In genomic region chr12:103188223-103188622, GRCm38 (mm10) we compare ENCODE assay signal across 23 mouse cellular contexts. TPM values are rescaled to one million over a fixed set of nuclear protein-coding genes. Genes with fewer than 3 reads are reported as not detected.
DNase-seq lines count a peak whose midpoint lies in the region; ATAC-seq and TF ChIP-seq lines count a peak whose summit lies in the region.
"Had no signal": no experiment of that assay in that cellular context is flagged by ENCODE, and none has a peak within 500 bp of the region (broad histone marks: within the 10 kb centered on the region; RNA-seq: fewer than 3 reads in every experiment).

No protein-coding gene starts in this region.

- no peak overlapping the region for H3K4me2 ChIP-seq in heart, embryonic 11.5 days
- H3K4me2 ChIP-seq in heart, embryonic 13.5 days = peak overlapping the region; percentile 32
- H3K4me2 ChIP-seq in heart, postnatal 0 days (ENCODE audit: low read depth, low read length) = no peak overlapping the region
- H3K4me2 ChIP-seq: embryonic facial prominence, embryonic 15.5 days; forebrain, embryonic 15.5 days; hindbrain, embryonic 13.5 days had no signal

- WGBS in heart, embryonic 11.5 days (ENCODE audit: insufficient replicate concordance) = 48% methylated on average over 8 of the region's 8 CpGs
- 28% methylated on average over 8 of the region's 8 CpGs for WGBS in heart, embryonic 13.5 days
- WGBS in heart, postnatal 0 days = 32% methylated on average over 8 of the region's 8 CpGs

- no peak overlapping the region for H3K9ac ChIP-seq in heart, embryonic 11.5 days (ENCODE audit: low read depth, low read length)
- no peak overlapping the region for H3K9ac ChIP-seq in heart, embryonic 13.5 days
- H3K9ac ChIP-seq in heart, postnatal 0 days (replicated peaks; ENCODE audit: low read depth, low read length) = no peak overlapping the region
- H3K9ac ChIP-seq: embryonic facial prominence, embryonic 15.5 days; forebrain, embryonic 15.5 days; hindbrain, embryonic 13.5 days had no signal

- intact Hi-C loops in heart, postnatal 14 days (cut with DNase I) = no loop called here

- ATAC-seq in heart, embryonic 11.5 days (replicated peaks; ENCODE audit: insufficient number of reproducible peaks, low FRiP score, low TSS enrichment) = peak; percentile 62; the same call in 1 of the 2 replicates
- ATAC-seq in heart, embryonic 13.5 days (ENCODE audit: extremely low read depth, insufficient number of reproducible peaks, low FRiP score, low TSS enrichment) = peak; percentile 45; the same call in 1 of the 2 replicates
- ATAC-seq in heart, postnatal 0 days (ENCODE audit: insufficient read depth, low read depth) = peak; percentile 88
- ATAC-seq: forebrain, embryonic 15.5 days; hindbrain, postnatal 0 days had no signal

- no peak for DNase-seq in heart, postnatal 14 days
- peak; percentile 8 for DNase-seq in brain, embryonic 14.5 days (ENCODE audit: low read depth)
- peak; percentile 62 for DNase-seq in heart, postnatal 0 days (ENCODE audit: low spot score)
- no peak for DNase-seq in right cerebral cortex, postnatal 25 days
- no peak for DNase-seq in liver
- DNase-seq: adrenal gland, adult 2 months; adrenal gland, postnatal 25 days; cerebellum, adult 2 months; cerebellum, postnatal 14 days; embryo, embryonic 11 days; gastrocnemius, postnatal 36 days; kidney, adult 11 months; kidney, adult 9 months had no signal

- TF ChIP-seq POLR2A in brain, embryonic 14.5 days (IDR thresholded peaks at IDR 0.05; ENCODE audit: borderline replicate concordance, extremely low read depth, insufficient read depth, insufficient read length, poor library complexity, severe bottlenecking) = no peak

- no peaks in the 10 kb centered on the region for H3K9me3 ChIP-seq in heart, embryonic 11.5 days (replicated peaks; ENCODE audit: control insufficient read depth, low read length)
- no peaks in the 10 kb centered on the region for H3K9me3 ChIP-seq in heart, embryonic 13.5 days
- no peaks in the 10 kb centered on the region for H3K9me3 ChIP-seq in heart, postnatal 0 days (replicated peaks; ENCODE audit: control insufficient read depth, low read length)
- H3K9me3 ChIP-seq: embryonic facial prominence, embryonic 15.5 days; forebrain, embryonic 10.5 days; forebrain, embryonic 15.5 days; hindbrain, embryonic 13.5 days had no signal

- TF ChIP-seq EP300 in heart, postnatal 0 days (IDR thresholded peaks at IDR 0.05; ENCODE audit: low read depth) = no peak

- peaks cover 10% of the 10 kb centered on the region for H3K4me1 ChIP-seq in heart, embryonic 11.5 days (ENCODE audit: control insufficient read depth, insufficient read depth, low read length)
- peaks cover 32% of the 10 kb centered on the region for H3K4me1 ChIP-seq in heart, embryonic 13.5 days
- H3K4me1 ChIP-seq in heart, postnatal 0 days (ENCODE audit: control insufficient read depth, insufficient read depth) = peaks cover 11% of the 10 kb centered on the region; the same call in 1 of the 2 replicates
- H3K4me1 ChIP-seq: embryonic facial prominence, embryonic 15.5 days; forebrain, embryonic 15.5 days had no signal

- H3K36me3 ChIP-seq in heart, embryonic 11.5 days (ENCODE audit: control insufficient read depth, insufficient read depth, low read length) = no peaks in the 10 kb centered on the region
- H3K36me3 ChIP-seq in heart, embryonic 13.5 days = no peaks in the 10 kb centered on the region
- no peaks in the 10 kb centered on the region for H3K36me3 ChIP-seq in heart, postnatal 0 days (replicated peaks; ENCODE audit: control insufficient read depth, insufficient read depth, low read length)
- H3K36me3 ChIP-seq: embryonic facial prominence, embryonic 15.5 days; forebrain, embryonic 10.5 days had no signal

- 0 out of 2 replicates have a peak, but pooled peaks cover 3% of the 10 kb centered on the region for H3K27me3 ChIP-seq in heart, embryonic 11.5 days (ENCODE audit: control insufficient read depth, insufficient read depth, low read length)
- peaks cover 4% of the 10 kb centered on the region for H3K27me3 ChIP-seq in heart, embryonic 13.5 days (replicated peaks)
- 0 out of 2 replicates have a peak, but pooled peaks cover 7% of the 10 kb centered on the region for H3K27me3 ChIP-seq in heart, postnatal 0 days (ENCODE audit: control insufficient read depth, insufficient read depth, low read length)
- H3K27me3 ChIP-seq: embryonic facial prominence, embryonic 15.5 days; forebrain, embryonic 15.5 days; hindbrain, embryonic 13.5 days had no signal

- no peak overlapping the region for H3K4me3 ChIP-seq in heart, embryonic 11.5 days (ENCODE audit: low read depth, low read length)
- H3K4me3 ChIP-seq in heart, embryonic 13.5 days = no peak overlapping the region
- H3K4me3 ChIP-seq in heart, postnatal 0 days (ENCODE audit: low read depth, low read length) = no peak overlapping the region
- H3K4me3 ChIP-seq: embryonic facial prominence, embryonic 15.5 days; erythroblast, embryonic 14.5 days; forebrain, embryonic 10.5 days; forebrain, embryonic 15.5 days; hindbrain, embryonic 13.5 days had no signal

- H3K27ac ChIP-seq in heart, embryonic 11.5 days (ENCODE audit: low read depth, low read length) = no peak overlapping the region
- H3K27ac ChIP-seq in heart, embryonic 13.5 days (replicated peaks) = peak overlapping the region; percentile 57
- H3K27ac ChIP-seq in heart, postnatal 0 days (ENCODE audit: low read depth) = no peak overlapping the region
- H3K27ac ChIP-seq: embryonic facial prominence, embryonic 15.5 days; forebrain, embryonic 10.5 days; forebrain, embryonic 15.5 days; hindbrain, embryonic 13.5 days; hindbrain, postnatal 0 days had no signal

- no peak for TF ChIP-seq CTCF in brain, embryonic 14.5 days (IDR thresholded peaks at IDR 0.05; ENCODE audit: borderline replicate concordance, extremely low read depth, insufficient read depth, insufficient read length)
- TF ChIP-seq CTCF in heart, postnatal 0 days (IDR thresholded peaks at IDR 0.05; ENCODE audit: low read depth) = no peak

RNA-seq across cellular contexts. Expression of gene Prima1, which starts 53.7 kb away (rescaled TPM):
- polyA plus RNA-seq in heart, embryonic 11.5 days (2014; fragmentation: Nextera tagmentation; extraction: Ambion mirVana) = 0.19 and 0.41 TPM in 2 replicates
- total RNA-seq in heart, postnatal 14 days (2021) = under 1 TPM in 1 of 2 experiments, not detected in 1; 0.34 TPM
- polyA plus RNA-seq in brain, embryonic 14.5 days (2012; rRNA removed) = 2.3 and 2.6 TPM in 2 replicates
- polyA plus RNA-seq in heart, embryonic 13.5 days (2015; fragmentation: Nextera tagmentation; extraction: Ambion mirVana) = 0.19 TPM in 1 of 2 replicates, not detected in the other
- total RNA-seq in heart, postnatal 0 days (2014; rRNA removed; ENCODE audit: low replicate concordance) = not detected in 2 replicates
- 0.14 TPM in 1 of 2 replicates, not detected in the other for polyA plus RNA-seq in heart, postnatal 0 days (2015; fragmentation: Nextera tagmentation; extraction: Ambion mirVana)
- total RNA-seq: common myeloid progenitor, adult 5-6 weeks; hematopoietic stem cell, adult 5-6 weeks had no signal
- polyA plus RNA-seq: erythroblast, embryonic 14.5 days; forebrain, embryonic 10.5 days had no signal

Comparison
In these comparisons a context has a peak if more than half of its experiments do, and no peak if none do; other contexts are left out.
1. DNase-seq: peak in brain, embryonic 14.5 days (single experiment) and heart, postnatal 0 days (single experiment); none in heart, postnatal 14 days (0 of 2), right cerebral cortex, postnatal 25 days (single experiment) and liver (single experiment).
2. Peak in every context shown above with its lines, with median percentiles within 50 percentile points of each other: ATAC-seq.